Mouse (Mus musculus) layer of hippocampus, adult 11-12 months (tissue): ENCODE results near the gene Defb20.
"Not testable (repeated sequence)": the region's sequence is repeated elsewhere in the genome, so short reads cannot be mapped to it uniquely, and the experiment has no call there.

ENCODE experiments used
- DNase-seq: peaks from one replicate; pipeline ENCODE4 v3.0.0; 2022; ENCODE audit warnings: low spot score

The Defb20 gene

GRCm38 (mm10) chr2:152476763-152477162 lies at the start of gene Defb20:
TSS of gene Defb20 (plus strand) at chr2:152477063.
- no peak for DNase-seq

GRCm38 (mm10) chr2:152427493-152427892 lies 49.4 kb upstream of the Defb20 start:
- DNase-seq = no peak

DNA sequence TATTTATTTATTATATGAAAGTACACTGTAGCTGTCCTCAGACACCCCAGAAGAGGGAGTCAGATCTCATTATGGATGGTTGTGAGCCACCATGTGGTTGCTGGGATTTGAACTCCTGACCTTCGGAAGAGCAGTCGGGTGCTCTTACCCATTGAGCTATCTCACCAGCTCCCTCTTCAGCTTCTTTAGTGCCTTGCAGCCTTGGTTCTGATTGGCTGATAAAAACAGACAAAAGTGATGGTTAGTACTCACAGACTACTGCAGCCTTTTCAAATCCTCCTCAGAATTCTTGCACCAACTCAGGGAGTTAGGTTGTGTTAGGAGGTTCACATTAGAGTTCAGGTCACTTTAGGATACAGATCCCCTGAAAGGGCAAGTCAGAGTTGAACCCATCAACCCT lies 48.4 kb upstream of the Defb20 start:
- DNase-seq = not testable (repeated sequence)

DNA sequence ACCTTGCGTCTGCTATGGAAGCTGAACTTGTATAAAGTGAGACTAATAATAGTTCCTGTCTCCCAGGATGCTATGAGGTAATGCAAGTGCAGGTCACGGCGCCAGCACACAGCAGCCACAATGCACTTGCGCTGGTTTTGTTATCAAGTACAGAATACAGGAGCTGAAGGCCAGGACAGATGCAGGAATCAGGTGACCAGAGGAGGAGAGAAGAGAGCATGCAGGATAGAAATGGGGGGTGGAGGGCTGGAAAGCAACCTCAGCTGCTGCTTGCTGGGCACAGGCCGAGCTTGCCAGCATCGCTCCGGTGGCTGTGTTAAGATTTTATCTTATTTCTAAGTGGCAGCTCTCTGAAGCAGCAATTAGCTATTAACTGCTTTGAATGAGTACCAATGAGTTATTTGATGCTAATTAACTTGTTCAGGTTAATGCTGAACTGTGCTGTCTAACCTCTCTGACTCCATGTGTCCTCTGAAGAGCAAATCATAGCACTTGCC lies 40.4 kb upstream of the Defb20 start:
- no peak for DNase-seq

DNA sequence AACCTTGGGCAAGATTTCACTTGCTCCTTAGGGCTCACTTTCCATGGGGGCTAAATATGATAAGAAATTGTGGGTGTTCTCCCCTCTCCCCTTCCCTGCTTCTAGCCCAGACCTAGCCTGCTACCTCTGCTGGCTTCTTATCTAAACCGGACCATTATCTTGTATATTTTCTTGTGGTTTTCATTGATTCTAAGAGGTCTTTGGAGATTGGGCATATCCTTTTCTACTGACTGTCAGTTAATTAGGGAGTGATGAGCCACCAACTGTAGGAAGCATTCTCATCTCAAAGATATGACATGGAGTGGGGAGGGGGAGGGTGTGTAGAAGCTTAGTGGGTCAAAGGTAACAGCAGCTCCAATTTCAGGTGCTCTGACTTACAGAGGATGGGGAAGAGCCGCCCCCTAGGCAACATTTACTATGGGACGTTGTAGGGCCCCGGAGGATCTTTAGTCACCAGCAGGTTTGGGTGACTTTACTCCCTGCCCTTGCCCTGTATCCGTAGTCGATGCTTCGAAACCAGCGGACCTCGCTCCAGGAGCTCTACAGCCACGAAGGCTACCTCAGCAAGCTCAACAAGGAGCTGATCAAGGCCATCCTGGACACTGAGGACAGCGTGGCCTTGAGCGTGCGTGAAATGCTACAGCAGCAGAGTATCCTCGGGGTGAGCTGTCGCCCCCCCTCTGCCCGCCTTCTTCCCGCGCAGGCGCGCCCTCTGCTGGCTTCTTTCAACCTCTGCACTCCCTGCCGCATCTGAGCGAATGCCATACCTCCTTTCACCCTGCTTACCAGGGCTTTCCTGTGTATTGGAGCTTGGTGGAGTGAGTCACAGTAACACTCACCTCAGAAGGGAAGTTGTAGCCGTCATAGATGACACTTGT lies 39.6 kb upstream of the Defb20 start:
- peak; percentile 82 for DNase-seq

- no peak for DNase-seq
Measured at GRCm38 (mm10) chr2:152438963-152439362, 37.9 kb upstream of the Defb20 start.

- no peak for DNase-seq
Measured at GRCm38 (mm10) chr2:152439833-152440232, 37.0 kb upstream of the Defb20 start.

DNA sequence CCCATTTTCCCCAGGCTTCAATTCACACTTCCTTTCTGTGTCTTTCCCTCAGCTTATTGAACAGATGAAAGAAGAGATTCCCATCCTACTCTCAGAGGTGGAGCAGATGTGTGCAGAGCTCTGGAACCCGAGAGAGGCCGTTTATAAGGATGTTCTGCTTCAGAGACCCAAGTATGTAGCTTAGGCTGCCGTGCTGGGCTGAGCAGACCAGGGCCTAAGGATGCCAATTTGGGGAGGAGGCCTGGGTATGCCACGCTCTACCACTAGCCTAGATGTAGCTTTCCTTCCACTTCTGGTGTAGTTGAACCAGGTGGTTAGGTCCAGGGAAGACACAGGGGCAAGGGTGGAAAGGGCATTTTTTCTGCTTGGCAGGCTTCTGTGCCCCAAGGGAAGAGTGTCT lies 34.5 kb upstream of the Defb20 start:
- DNase-seq = no peak

DNA sequence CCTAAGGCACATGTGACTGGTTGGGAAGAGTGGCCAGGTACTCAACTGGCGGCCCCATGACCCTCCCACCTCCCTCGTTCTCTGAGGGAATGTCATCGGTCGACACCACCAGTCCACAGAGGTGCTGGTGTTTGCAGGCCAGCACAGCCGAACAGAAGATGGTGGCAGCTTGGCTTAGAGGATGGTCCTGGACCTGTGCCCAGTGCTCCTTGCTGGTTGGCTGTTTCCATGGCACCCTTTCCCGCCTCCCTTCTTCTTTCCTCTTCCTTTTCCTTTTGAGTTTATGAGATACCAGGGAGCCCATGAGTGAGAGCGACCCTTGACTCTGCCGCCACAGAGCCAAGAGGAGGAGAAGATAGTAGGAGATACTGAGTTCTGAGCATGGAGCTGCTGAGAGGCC lies 33.6 kb upstream of the Defb20 start:
- peak; percentile 47 for DNase-seq

- no peak for DNase-seq
Measured at GRCm38 (mm10) chr2:152446642-152447041, 30.2 kb upstream of the Defb20 start.

- DNase-seq = no peak
Measured at GRCm38 (mm10) chr2:152447461-152447860, 29.4 kb upstream of the Defb20 start.

- peak; percentile 73 for DNase-seq
Measured at GRCm38 (mm10) chr2:152450241-152450640, 26.6 kb upstream of the Defb20 start.

- DNase-seq = no peak
Measured at GRCm38 (mm10) chr2:152452101-152452781, 24.6 kb upstream of the Defb20 start.

DNA sequence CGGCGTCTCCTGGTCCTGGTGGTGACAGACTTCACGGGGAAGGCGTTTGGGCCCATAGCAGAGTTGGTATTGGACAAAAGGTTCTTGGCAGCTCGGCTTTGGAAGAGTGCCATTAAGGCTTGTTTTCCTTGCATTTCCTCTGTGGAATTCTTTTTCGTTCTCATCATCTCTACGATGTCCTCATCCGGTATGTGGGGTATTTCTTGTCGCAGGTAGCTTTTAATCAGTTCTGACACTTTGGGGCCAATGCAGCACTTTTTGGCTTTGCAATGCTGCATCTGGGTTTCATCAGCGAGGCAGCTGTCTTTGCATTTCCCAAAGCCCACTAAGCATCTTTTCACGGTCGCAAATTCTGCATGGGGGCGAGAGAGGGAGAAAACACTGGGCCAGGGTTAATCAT lies 17.6 kb upstream of the Defb20 start:
- no peak for DNase-seq

DNA sequence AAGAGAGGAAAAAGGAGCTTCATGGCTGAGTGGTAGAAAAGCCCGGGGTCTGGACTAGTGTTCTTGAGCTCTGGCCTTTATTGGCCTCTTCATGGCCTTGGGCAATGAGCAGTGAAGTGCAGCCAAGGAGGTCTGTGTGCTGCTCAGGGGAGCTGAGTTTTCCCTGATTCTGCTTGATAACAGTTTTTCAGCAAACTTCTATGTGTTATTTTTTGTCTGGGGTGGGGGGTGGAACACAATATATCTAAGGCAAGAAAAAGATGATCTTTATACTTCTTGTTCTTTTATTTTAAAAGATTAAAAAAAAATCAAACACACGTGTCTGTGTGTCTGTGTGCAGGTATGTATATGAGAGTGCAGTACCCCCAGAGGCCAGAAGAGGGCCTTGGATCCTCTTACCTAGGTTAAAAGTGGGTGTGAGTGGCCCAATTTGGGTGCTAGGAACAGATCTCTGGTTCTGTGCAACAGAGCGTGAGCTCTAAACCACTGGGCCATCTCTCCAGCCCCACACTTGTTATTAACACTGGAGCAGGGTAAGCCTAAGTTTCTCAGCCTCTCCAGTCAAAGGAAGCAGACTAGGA lies 12.2 kb upstream of the Defb20 start, which contains the start of gene Defb23:
Gene Defb23, minus strand, starts transcription at position 51 of the 581 bp plus-strand sequence.
- DNase-seq = no peak

DNA sequence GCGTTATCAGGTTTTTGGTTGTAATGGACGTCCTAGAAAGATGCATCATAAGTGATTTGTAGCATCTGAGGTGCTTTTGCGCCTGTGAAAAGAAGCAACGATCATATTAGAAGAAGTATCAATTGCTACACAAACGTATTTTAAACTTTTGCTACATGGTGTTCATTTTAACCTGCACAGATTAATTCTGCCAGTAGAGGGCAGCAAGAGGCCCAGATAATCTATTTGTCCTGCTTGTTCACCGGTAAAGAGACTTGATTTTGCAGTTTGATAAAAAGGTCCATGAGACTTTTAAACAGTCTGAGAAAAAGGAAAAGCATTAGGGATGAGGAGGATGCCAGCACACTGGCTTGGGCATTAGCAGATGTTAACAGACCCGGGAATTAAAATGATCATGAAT lies 5.9 kb upstream of the Defb20 start:
- DNase-seq = peak; percentile 74

- DNase-seq = no peak
Measured at GRCm38 (mm10) chr2:152472434-152472833, 4.4 kb upstream of the Defb20 start.

GRCm38 (mm10) chr2:152480881-152481280 lies 4.0 kb downstream of the Defb20 start:
- no peak for DNase-seq

GRCm38 (mm10) chr2:152481726-152482125 lies 4.9 kb downstream of the Defb20 start:
- no peak for DNase-seq

GRCm38 (mm10) chr2:152487024-152487423 lies 10.2 kb downstream of the Defb20 start:
- no peak for DNase-seq

- no peak for DNase-seq
Measured at GRCm38 (mm10) chr2:152490038-152490437, 13.2 kb downstream of the Defb20 start, which contains the start of gene Defb22. TSS of gene Defb22 (minus strand) at chr2:152490138.

- DNase-seq = no peak
Measured at GRCm38 (mm10) chr2:152493151-152493550, 16.3 kb downstream of the Defb20 start.

GRCm38 (mm10) chr2:152498020-152498419 lies 21.2 kb downstream of the Defb20 start:
- no peak for DNase-seq
